Mouse (Mus musculus) forebrain, embryonic 12.5 days (tissue): ENCODE data around the gene E330034G19Rik. TPM values are rescaled to one million over a fixed set of nuclear protein-coding genes. Genes with fewer than 3 reads are reported as not detected.

Source experiments
- polyA plus RNA-seq: library from polyadenylated mRNA; unstranded; fragments of >200 nt; fragmentation: Nextera tagmentation; extraction: Ambion mirVana; gene quantifications from 2 replicates; pipeline ENCODE4 v1.2.1, GENCODE M21; 2016

The E330034G19Rik gene
- polyA plus RNA-seq, 1 experiment from 2014 or later, result not detected

Other genes starting within 250 kb of the E330034G19Rik start
- gene Dlg5, start 47.3 kb upstream of the E330034G19Rik start, polyA plus RNA-seq, result 20.9 and 22.5 TPM in 2 replicates
- gene Polr3a, start 193.8 kb downstream of the E330034G19Rik start, polyA plus RNA-seq, result 19.3 and 21.3 TPM in 2 replicates
- 998 and 1,043 TPM in 2 replicates for gene Rps24, start 193.9 kb downstream of the E330034G19Rik start, polyA plus RNA-seq